25 mouse cellular contexts compared by ENCODE assay signal in the genomic region with DNA sequence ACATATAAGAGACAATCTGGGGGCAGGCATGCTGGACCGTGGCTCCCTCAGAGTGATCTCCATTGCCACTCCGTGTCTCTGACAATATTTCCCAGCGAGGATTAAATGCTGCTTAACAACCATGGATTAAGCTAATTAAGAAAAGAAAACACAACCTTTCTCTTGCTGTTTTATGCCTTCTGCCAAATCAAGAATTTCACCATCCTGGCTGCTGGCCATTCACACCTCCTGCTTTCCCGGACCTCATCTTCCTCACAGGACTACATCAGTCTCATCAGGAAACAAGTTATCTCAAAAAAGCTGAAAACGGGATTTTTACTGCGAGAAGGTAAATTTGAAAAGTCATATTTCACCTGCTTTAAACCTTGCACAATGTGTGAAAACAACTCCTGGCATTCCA.
"Had no signal": no experiment of that assay in that cellular context is flagged by ENCODE, and none has a peak within 500 bp of the region (broad histone marks: within the 10 kb centered on the region; RNA-seq: fewer than 3 reads in every experiment).

No protein-coding gene starts in this region.

- DNase-seq: kidney, adult 2 months; kidney, postnatal 25 days; layer of hippocampus, adult 9-11 months; liver, postnatal 0 days; lung, embryonic 14.5 days; lung, postnatal 36 days; right cerebral cortex, adult 18-20 months; right cerebral cortex, postnatal 14 days; right cerebral cortex, postnatal 4 days; thymus, adult 2 months; thymus, postnatal 14 days; thymus, postnatal 4 days had no signal

- H3K9me3 ChIP-seq: limb, embryonic 12.5 days; limb, embryonic 15.5 days; megakaryocyte, embryonic 14.5 days; midbrain, embryonic 10.5 days; midbrain, embryonic 13.5 days; neural tube, embryonic 12.5 days; neural tube, embryonic 15.5 days had no signal

- H3K27me3 ChIP-seq: megakaryocyte, embryonic 14.5 days; midbrain, embryonic 13.5 days; neural tube, embryonic 12.5 days; neural tube, embryonic 15.5 days had no signal

- ATAC-seq: liver, postnatal 0 days; lung, postnatal 0 days; midbrain, embryonic 13.5 days had no signal

- H3K4me1 ChIP-seq: megakaryocyte, embryonic 14.5 days; midbrain, embryonic 10.5 days; midbrain, embryonic 13.5 days; neural tube, embryonic 12.5 days; neural tube, embryonic 15.5 days had no signal

- H3K9ac ChIP-seq: limb, embryonic 12.5 days; limb, embryonic 15.5 days; liver, embryonic 14.5 days; liver, postnatal 0 days; lung, embryonic 14.5 days; midbrain, embryonic 13.5 days; neural tube, embryonic 12.5 days; neural tube, embryonic 15.5 days had no signal

- H3K36me3 ChIP-seq: limb, embryonic 12.5 days; limb, embryonic 15.5 days; midbrain, embryonic 10.5 days; midbrain, embryonic 13.5 days; neural tube, embryonic 12.5 days; neural tube, embryonic 15.5 days had no signal

- H3K27ac ChIP-seq: kidney, postnatal 0 days; layer of hippocampus, adult 2 months; limb, embryonic 12.5 days; limb, embryonic 15.5 days; liver, embryonic 14.5 days; midbrain, embryonic 10.5 days; midbrain, embryonic 13.5 days; neural tube, embryonic 12.5 days; neural tube, embryonic 15.5 days; stomach, postnatal 0 days had no signal

- H3K4me2 ChIP-seq: limb, embryonic 12.5 days; limb, embryonic 15.5 days; liver, embryonic 11.5 days; lung, embryonic 14.5 days; midbrain, embryonic 13.5 days; neural tube, embryonic 12.5 days; neural tube, embryonic 15.5 days had no signal

- H3K4me3 ChIP-seq: layer of hippocampus, adult 2 months; limb, embryonic 12.5 days; limb, embryonic 15.5 days; megakaryocyte, embryonic 14.5 days; midbrain, embryonic 10.5 days; midbrain, embryonic 13.5 days; neural tube, embryonic 12.5 days; neural tube, embryonic 15.5 days had no signal
